Mouse (Mus musculus) forebrain, embryonic 11.5 days (tissue): ENCODE data around the gene Doc2b. TPM values are rescaled to one million over a fixed set of nuclear protein-coding genes. Genes with fewer than 3 reads are reported as not detected.

Experiments
- ATAC-seq: fragments of 200-750 bp; cut with Nextera tagmentation; replicated peaks from 2 replicates; pipeline ENCODE4 v1.8.0; 2017; ENCODE audit warnings: moderate TSS enrichment; ENCODE audit not compliant: low FRiP score
- DNase-seq: peaks from one replicate; pipeline ENCODE4 v3.0.0-alpha.2; 2017; ENCODE audit warnings: low spot score
- H3K27ac ChIP-seq: fragments of 300-500 bp; sonication (generic); 2 replicates; pipeline ENCODE4 v1.5.1; 2014; ENCODE audit warnings: low read depth, low read length
- H3K27me3 ChIP-seq: fragments of 300-500 bp; sonication (generic); 2 replicates; pipeline ENCODE4 v1.6.1; 2014; ENCODE audit warnings: mild to moderate bottlenecking, low read length, mixed read lengths; ENCODE audit not compliant: control insufficient read depth, insufficient read depth
- H3K36me3 ChIP-seq: fragments of 300-500 bp; sonication (generic); 2 replicates; pipeline ENCODE4 v1.6.1; 2014; ENCODE audit warnings: mild to moderate bottlenecking, low read length, moderate library complexity, mixed read lengths; ENCODE audit not compliant: control insufficient read depth, insufficient read depth
- H3K4me1 ChIP-seq: fragments of 300-500 bp; sonication (generic); replicated peaks from 2 replicates; pipeline ENCODE4 v1.6.1; 2014; ENCODE audit warnings: low read length, mixed read lengths; ENCODE audit not compliant: control insufficient read depth, insufficient read depth
- H3K4me2 ChIP-seq: fragments of 300-500 bp; sonication (generic); 2 replicates; pipeline ENCODE4 v1.6.1; 2014; ENCODE audit warnings: low read depth, mild to moderate bottlenecking, low read length, moderate library complexity, mixed read lengths; ENCODE audit not compliant: severe bottlenecking
- H3K4me3 ChIP-seq: fragments of 300-500 bp; sonication (generic); 2 replicates; pipeline ENCODE4 v1.5.1; 2014; ENCODE audit warnings: low read depth, low read length
- H3K9ac ChIP-seq: fragments of 300-500 bp; sonication (generic); 2 replicates; pipeline ENCODE4 v1.6.1; 2014; ENCODE audit warnings: low read length
- H3K9me3 ChIP-seq: fragments of 300-500 bp; sonication (generic); 2 replicates; pipeline ENCODE4 v1.6.1; 2016; ENCODE audit warnings: low read length, mixed read lengths; ENCODE audit not compliant: control insufficient read depth
- WGBS: fragments of 180-500 bp; shearing (Covaris S2); extraction: QIAGEN DNeasy Blood & Tissue Kit; methylation state at CpG from one replicate; pipeline ENCODE4 v1.1.7; 2014; 5-methylcytosine and 5-hydroxymethylcytosine counted together
- polyA plus RNA-seq: library from polyadenylated mRNA; unstranded; fragments of >200 nt; fragmentation: Nextera tagmentation; extraction: Ambion mirVana; gene quantifications from 2 replicates; pipeline ENCODE4 v1.2.1, GENCODE M21; 2014

Gene Doc2b
- polyA plus RNA-seq, 1 experiment from 2014 or later = 0.20 TPM

- no peak for ATAC-seq
- no peaks in the 10 kb centered on the region for H3K36me3 ChIP-seq
- 67% methylated on average over 4 of the region's 4 CpGs for WGBS
- no peak overlapping the region for H3K9ac ChIP-seq
- H3K4me2 ChIP-seq = no peak overlapping the region
- H3K27ac ChIP-seq = no peak overlapping the region
- no peaks in the 10 kb centered on the region for H3K27me3 ChIP-seq
- H3K4me3 ChIP-seq = no peak overlapping the region
- no peak for DNase-seq
- H3K4me1 ChIP-seq = no peaks in the 10 kb centered on the region
- H3K9me3 ChIP-seq = no peaks in the 10 kb centered on the region
Observed at GRCm38 (mm10) chr11:75722339-75722738, 73.5 kb downstream of the Doc2b start.

Other genes with a start within 250 kb of the Doc2b start
- gene Pitpna, start 208.0 kb downstream of the Doc2b start, polyA plus RNA-seq = 79.5 and 88.5 TPM in 2 replicates
- gene Inpp5k, start 165.1 kb downstream of the Doc2b start, polyA plus RNA-seq = 20.8 and 24.6 TPM in 2 replicates
- 13.8 and 15.1 TPM in 2 replicates for gene Myo1c, start 145.5 kb downstream of the Doc2b start, polyA plus RNA-seq
- 140 and 143 TPM in 2 replicates for gene Crk, start 116.8 kb downstream of the Doc2b start, polyA plus RNA-seq
- 1,460 and 1,571 TPM in 2 replicates for gene Ywhae, start 63.2 kb downstream of the Doc2b start, polyA plus RNA-seq
- gene Rph3al, start 142.4 kb upstream of the Doc2b start, polyA plus RNA-seq = 1.1 and 2.5 TPM in 2 replicates
- gene 1700016K19Rik, start 203.9 kb upstream of the Doc2b start, polyA plus RNA-seq = 0.41 TPM in 1 of 2 replicates, not detected in the other
- gene Rflnb, start 231.7 kb upstream of the Doc2b start, polyA plus RNA-seq = 12.1 and 15.3 TPM in 2 replicates